Mouse (Mus musculus): ENCODE results near the gene Mmp15. TPM values are rescaled to one million over a fixed set of nuclear protein-coding genes. Genes with fewer than 3 reads are reported as not detected.

Mmp15 gene
- polyA plus RNA-seq, 1 experiment from 2014 or later: 11.9 TPM

- H3K4me2 ChIP-seq (replicated peaks; ENCODE audit: low read depth): no peak overlapping the region
- H3K27me3 ChIP-seq (replicated peaks; ENCODE audit: control insufficient read depth, insufficient read depth, low read length): no peaks in the 10 kb centered on the region
- H3K36me3 ChIP-seq (ENCODE audit: control insufficient read depth, insufficient read depth): peaks cover 38% of the 10 kb centered on the region
- H3K4me3 ChIP-seq (ENCODE audit: low read depth, low read length): no peak overlapping the region
- no peak overlapping the region for H3K27ac ChIP-seq (ENCODE audit: low read depth, low read length)
- 88% methylated on average over 14 of the region's 14 CpGs for WGBS
- TF ChIP-seq CTCF (IDR thresholded peaks at IDR 0.05; ENCODE audit: low read depth): no peak
- no peaks in the 10 kb centered on the region; the same call in 1 of the 2 replicates for H3K4me1 ChIP-seq (replicated peaks; ENCODE audit: control insufficient read depth, insufficient read depth, low read length)
- H3K9me3 ChIP-seq (ENCODE audit: control insufficient read depth): no peaks in the 10 kb centered on the region
- ATAC-seq: no peak
- H3K9ac ChIP-seq (ENCODE audit: low read depth, low read length): no peak overlapping the region
These were observed 70.2 kb downstream of the Mmp15 start for GRCm38 (mm10) chr8:95422193-95422810.

Other genes with a start within 250 kb of the Mmp15 start
- 20.9 and 21.1 TPM in 2 replicates for gene Kifc3, start 149.5 kb upstream of the Mmp15 start, polyA plus RNA-seq (2015; fragmentation: Nextera tagmentation; extraction: Ambion mirVana)
- gene Cngb1, start 45.7 kb upstream of the Mmp15 start, polyA plus RNA-seq (2015; fragmentation: Nextera tagmentation; extraction: Ambion mirVana): 0.63 and 0.94 TPM in 2 replicates
- 0.46 TPM in 1 of 2 replicates, not detected in the other for gene Tepp, start 41.7 kb upstream of the Mmp15 start, polyA plus RNA-seq (2015; fragmentation: Nextera tagmentation; extraction: Ambion mirVana)
- gene Zfp319, start 20.3 kb upstream of the Mmp15 start, polyA plus RNA-seq (2015; fragmentation: Nextera tagmentation; extraction: Ambion mirVana): 2.2 and 2.3 TPM in 2 replicates
- gene Usb1, start 20.0 kb upstream of the Mmp15 start, polyA plus RNA-seq (2015; fragmentation: Nextera tagmentation; extraction: Ambion mirVana): 22.3 and 25.6 TPM in 2 replicates
- 61.5 and 62.2 TPM in 2 replicates for gene Cfap20, start 82.6 kb downstream of the Mmp15 start, polyA plus RNA-seq (2015; fragmentation: Nextera tagmentation; extraction: Ambion mirVana)
- gene Csnk2a2, start 137.8 kb downstream of the Mmp15 start, polyA plus RNA-seq (2015; fragmentation: Nextera tagmentation; extraction: Ambion mirVana): 6.7 and 7.2 TPM in 2 replicates
- gene Ccdc113, start 181.8 kb downstream of the Mmp15 start, polyA plus RNA-seq (2015; fragmentation: Nextera tagmentation; extraction: Ambion mirVana): 0.14 and 0.20 TPM in 2 replicates
- not detected in 2 replicates for gene Prss54, start 224.1 kb downstream of the Mmp15 start, polyA plus RNA-seq (2015; fragmentation: Nextera tagmentation; extraction: Ambion mirVana)

Data from intestine, postnatal 0 days (tissue).